Mouse (Mus musculus) liver, postnatal 0 days (tissue): Measurements from ENCODE around the gene Sv2b.

ENCODE experiments used
- CTCF ChIP-seq: sonication (generic); IDR thresholded peaks from 2 replicates; pipeline ENCODE4 v1.5.1; 2016; ENCODE audit warnings: antibody characterized with exemption, low read depth
- EP300 ChIP-seq: IDR thresholded peaks from 2 replicates; pipeline ENCODE4 v1.6.1; 2016; ENCODE audit warnings: antibody characterized with exemption, low read depth, mild to moderate bottlenecking

DNA sequence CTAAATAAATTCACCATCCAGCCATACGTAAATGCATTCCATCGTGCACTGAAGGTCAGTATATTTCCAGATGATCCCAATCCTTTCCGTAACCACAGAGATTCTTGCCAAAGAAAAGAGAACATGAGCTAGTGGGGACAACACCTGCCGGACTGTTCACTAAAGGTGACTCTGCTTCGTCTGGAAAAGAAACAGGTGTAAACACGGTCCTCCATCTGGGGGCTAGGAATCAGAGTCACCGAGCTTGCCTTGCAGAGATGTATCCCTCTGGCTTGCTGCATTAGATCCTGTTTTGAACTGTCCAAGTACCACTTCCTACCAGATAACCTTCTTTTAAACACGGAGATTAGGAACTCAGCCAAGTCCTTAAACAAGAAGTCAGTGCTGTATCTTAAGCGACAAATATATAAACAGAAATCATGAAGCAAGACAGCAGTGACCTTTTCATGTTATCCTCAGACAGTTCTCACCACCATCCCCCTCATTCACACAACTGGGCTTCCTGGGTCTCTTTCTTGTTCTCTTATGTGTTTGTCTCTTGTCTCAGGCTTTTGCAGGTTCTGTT, 3.1 kb downstream of the Sv2b start:
- no peak for TF ChIP-seq CTCF
- TF ChIP-seq EP300: no peak
